Mouse (Mus musculus) central nervous system, embryonic 18 days (tissue): ENCODE results near the gene Gm7579. TPM values are rescaled to one million over a fixed set of nuclear protein-coding genes. Genes with fewer than 3 reads are reported as not detected.

ENCODE experiments used
- polyA plus RNA-seq: library from polyadenylated mRNA; depleted of rRNA; stranded (reverse); fragments of >200 nt; gene quantifications from 2 replicates; pipeline ENCODE4 v1.2.3, GENCODE M21; 2012; rRNA removed

The Gm7579 gene
- 0.13 TPM in 1 of 2 replicates, not detected in the other for polyA plus RNA-seq

GRCm38 (mm10) chr7:142211559-142211958 is at the start of gene Gm7579:
TSS of gene Gm7579 (plus strand) at chr7:142211859.

GRCm38 (mm10) chr7:142165639-142166038 is 46.0 kb upstream of the Gm7579 start, which contains the start of gene Gm4553:
TSS of gene Gm4553 (minus strand) at chr7:142165739.

GRCm38 (mm10) chr7:142175905-142176304 is 35.8 kb upstream of the Gm7579 start, which contains the start of gene Krtap5-2:
TSS of gene Krtap5-2 (minus strand) at chr7:142176005.

GRCm38 (mm10) chr7:142190289-142190688 is 21.4 kb upstream of the Gm7579 start, which contains the start of gene Gm10153:
TSS of gene Gm10153 (minus strand) at chr7:142190389.

GRCm38 (mm10) chr7:142201064-142201463 is 10.6 kb upstream of the Gm7579 start, which contains the start of gene Krtap5-3:
TSS of gene Krtap5-3 (plus strand) at chr7:142201364.

GRCm38 (mm10) chr7:142229871-142230270 is 18.2 kb downstream of the Gm7579 start, which contains the start of gene Krtap5-5:
TSS of gene Krtap5-5 (minus strand) at chr7:142229971.

GRCm38 (mm10) chr7:142240978-142241377 is 29.3 kb downstream of the Gm7579 start, which contains the start of gene Gm40460:
TSS of gene Gm40460 (minus strand) at chr7:142241078.

GRCm38 (mm10) chr7:142258254-142258653 is 46.6 kb downstream of the Gm7579 start, which contains the start of gene Gm2431:
TSS of gene Gm2431 (minus strand) at chr7:142258354.

Other genes with a start within 250 kb of the Gm7579 start
- gene Mob2, start 150.8 kb upstream of the Gm7579 start, polyA plus RNA-seq: 39.0 and 41.2 TPM in 2 replicates
- 88.4 and 113 TPM in 2 replicates for gene Dusp8, start 116.0 kb upstream of the Gm7579 start, polyA plus RNA-seq
- not detected in 2 replicates for gene Gm45618, start 91.1 kb upstream of the Gm7579 start, polyA plus RNA-seq
- not detected in 2 replicates for gene Gm39115, start 75.8 kb upstream of the Gm7579 start, polyA plus RNA-seq
- not detected in 2 replicates for gene Gm45337, start 67.3 kb upstream of the Gm7579 start, polyA plus RNA-seq
- not detected in 2 replicates for gene Gm29735, start 54.7 kb upstream of the Gm7579 start, polyA plus RNA-seq
- gene Gm4553, start 46.1 kb upstream of the Gm7579 start, polyA plus RNA-seq: not detected in 2 replicates
- gene Krtap5-2, start 35.9 kb upstream of the Gm7579 start, polyA plus RNA-seq: not detected in 2 replicates
- gene Gm10153, start 21.5 kb upstream of the Gm7579 start, polyA plus RNA-seq: not detected in 2 replicates
- not detected in 2 replicates for gene Krtap5-3, start 10.5 kb upstream of the Gm7579 start, polyA plus RNA-seq
- not detected in 2 replicates for gene Krtap5-5, start 18.1 kb downstream of the Gm7579 start, polyA plus RNA-seq
- gene Gm40460, start 29.2 kb downstream of the Gm7579 start, polyA plus RNA-seq: not detected in 2 replicates
- not detected in 2 replicates for gene Gm2431, start 46.5 kb downstream of the Gm7579 start, polyA plus RNA-seq
- not detected in 2 replicates for gene Gm4559, start 62.5 kb downstream of the Gm7579 start, polyA plus RNA-seq
- gene Krtap5-1, start 85.3 kb downstream of the Gm7579 start, polyA plus RNA-seq: not detected in 2 replicates
- not detected in 2 replicates for gene Krtap5-4, start 91.7 kb downstream of the Gm7579 start, polyA plus RNA-seq
- gene Ifitm10, start 161.9 kb downstream of the Gm7579 start, polyA plus RNA-seq: 6.9 and 7.4 TPM in 2 replicates
- gene Gm49369, start 170.8 kb downstream of the Gm7579 start, polyA plus RNA-seq: 0.28 and 0.48 TPM in 2 replicates
- 186 and 196 TPM in 2 replicates for gene Ctsd, start 176.2 kb downstream of the Gm7579 start, polyA plus RNA-seq
- 0.11 and 3.3 TPM in 2 replicates for gene Syt8, start 223.0 kb downstream of the Gm7579 start, polyA plus RNA-seq
- gene Tnni2, start 229.9 kb downstream of the Gm7579 start, polyA plus RNA-seq: 1.3 and 75.5 TPM in 2 replicates
- gene Lsp1, start 248.9 kb downstream of the Gm7579 start, polyA plus RNA-seq: 7.4 and 8.8 TPM in 2 replicates